Mouse (Mus musculus) 416B (cell line): ENCODE results near the gene Idh3g.
"Not testable (repeated sequence)": the region's sequence is repeated elsewhere in the genome, so short reads cannot be mapped to it uniquely, and the experiment has no call there.

Source experiments
- DNase-seq: peaks from one replicate; pipeline ENCODE4 v3.0.0; 2011; ENCODE audit warnings: low read depth

Idh3g gene

GRCm38 (mm10) chrX:73756334-73757140 lies 30.2 kb downstream of the Idh3g start, which contains the start of gene Plxnb3:
Plxnb3 (plus strand) TSS chrX:73757090.
- no peak for DNase-seq

- peak; percentile 56 for DNase-seq
Measured at GRCm38 (mm10) chrX:73748977-73749376, 37.7 kb downstream of the Idh3g start.

GRCm38 (mm10) chrX:73744774-73745481 lies 41.8 kb downstream of the Idh3g start:
- DNase-seq, result no peak

- DNase-seq, result not testable (repeated sequence)
Measured at GRCm38 (mm10) chrX:73739841-73740240, 46.9 kb downstream of the Idh3g start.

GRCm38 (mm10) chrX:73739151-73739550 lies 47.5 kb downstream of the Idh3g start:
- DNase-seq, result no peak

GRCm38 (mm10) chrX:73738155-73738554 lies 48.5 kb downstream of the Idh3g start:
- no peak for DNase-seq

- no peak for DNase-seq
Measured at GRCm38 (mm10) chrX:73730908-73731307, 55.8 kb downstream of the Idh3g start.
